Mouse (Mus musculus) monocyte, adult 5-6 weeks (primary cell): ENCODE results near the gene Itpr2. TPM values are rescaled to one million over a fixed set of nuclear protein-coding genes. Genes with fewer than 3 reads are reported as not detected.

Source experiments
- ATAC-seq: fragments of 153-309, 156-312 bp; replicated peaks from 2 replicates; pipeline ENCODE4 v1.8.0; 2017; ENCODE audit warnings: mild to moderate bottlenecking; ENCODE audit not compliant: low TSS enrichment, insufficient number of reproducible peaks, severe bottlenecking, poor library complexity, low FRiP score
- total RNA-seq: library from RNA; stranded (forward); fragments of 200-1000, 200-491, 200-594 nt; gene quantifications from 3 replicates; pipeline ENCODE4 v1.2.3, GENCODE M21; 2017

Itpr2 gene
- total RNA-seq, 1 experiment from 2014 or later = 45.7 TPM

GRCm38 (mm10) chr6:146339779-146340178 is 162.2 kb downstream of the Itpr2 start:
- no peak for ATAC-seq

GRCm38 (mm10) chr6:146337237-146337636 is 164.8 kb downstream of the Itpr2 start:
- ATAC-seq = no peak

- no peak for ATAC-seq
Measured at GRCm38 (mm10) chr6:146335191-146335590, 166.8 kb downstream of the Itpr2 start.

GRCm38 (mm10) chr6:146333506-146333905 is 168.5 kb downstream of the Itpr2 start:
- ATAC-seq = no peak

- ATAC-seq = no peak
Measured at GRCm38 (mm10) chr6:146331017-146331669, 170.9 kb downstream of the Itpr2 start.

- ATAC-seq = no peak
Measured at GRCm38 (mm10) chr6:146329079-146329478, 172.9 kb downstream of the Itpr2 start.

GRCm38 (mm10) chr6:146326631-146327030 is 175.4 kb downstream of the Itpr2 start:
- ATAC-seq = no peak

GRCm38 (mm10) chr6:146324541-146325204 is 177.3 kb downstream of the Itpr2 start:
- no peak for ATAC-seq

- no peak for ATAC-seq
Measured at GRCm38 (mm10) chr6:146322555-146322954, 179.5 kb downstream of the Itpr2 start.

GRCm38 (mm10) chr6:146321951-146322350 is 180.1 kb downstream of the Itpr2 start:
- no peak for ATAC-seq

- no peak for ATAC-seq
Measured at GRCm38 (mm10) chr6:146316415-146316814, 185.6 kb downstream of the Itpr2 start.

- no peak for ATAC-seq
Measured at GRCm38 (mm10) chr6:146315153-146315552, 186.9 kb downstream of the Itpr2 start.

GRCm38 (mm10) chr6:146314304-146314703 is 187.7 kb downstream of the Itpr2 start:
- ATAC-seq = no peak

- no peak for ATAC-seq
Measured at GRCm38 (mm10) chr6:146313396-146313795, 188.6 kb downstream of the Itpr2 start.

- no peak for ATAC-seq
Measured at GRCm38 (mm10) chr6:146310210-146310609, 191.8 kb downstream of the Itpr2 start.

- no peak for ATAC-seq
Measured at GRCm38 (mm10) chr6:146309335-146309734, 192.7 kb downstream of the Itpr2 start.

GRCm38 (mm10) chr6:146305995-146306394 is 196.0 kb downstream of the Itpr2 start:
- no peak for ATAC-seq

- ATAC-seq = no peak
Measured at GRCm38 (mm10) chr6:146304088-146304487, 197.9 kb downstream of the Itpr2 start.

GRCm38 (mm10) chr6:146303336-146303735 is 198.7 kb downstream of the Itpr2 start:
- ATAC-seq = no peak

- ATAC-seq = no peak
Measured at GRCm38 (mm10) chr6:146302574-146303130, 199.4 kb downstream of the Itpr2 start.
